In the genomic region with DNA sequence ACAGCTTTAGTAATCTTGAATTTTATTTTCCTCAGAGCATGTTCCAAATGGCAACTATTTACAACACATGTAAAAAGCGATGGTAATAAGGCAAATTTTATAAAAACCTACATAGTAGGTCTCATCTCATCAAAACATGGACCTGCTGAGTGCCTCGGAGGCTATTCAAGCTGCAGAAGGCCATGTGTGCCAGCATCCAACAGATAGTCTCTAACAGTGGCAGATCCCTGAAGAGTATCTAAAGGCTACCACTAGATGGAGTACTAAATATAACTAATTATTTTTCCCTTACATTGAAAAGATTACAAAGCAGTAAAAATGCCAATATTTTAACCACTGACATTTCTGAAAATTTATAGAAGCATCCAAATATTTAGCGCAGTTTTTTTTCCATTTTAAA, we compare ENCODE assay signal across 9 mouse cellular contexts.
DNase-seq lines count a peak whose midpoint lies in the region; ATAC-seq lines count a peak whose summit lies in the region.
"Had no signal": no experiment of that assay in that cellular context is flagged by ENCODE, and none has a peak within 500 bp of the region (broad histone marks: within the 10 kb centered on the region; RNA-seq: fewer than 3 reads in every experiment).

No protein-coding gene starts in this region.

- no peak overlapping the region for H3K4me2 ChIP-seq in midbrain, embryonic 16.5 days (ENCODE audit: low read length)
- H3K4me2 ChIP-seq: embryonic facial prominence, embryonic 12.5 days had no signal

- intact Hi-C loops in left cerebral cortex, postnatal 14 days (cut with DNase I), result loop anchor here (2.0 kb wide), 1 partner anchor 253 kb away; the partner anchor contains the start of genes Nmbr and Vta1

- H3K4me3 ChIP-seq in midbrain, embryonic 16.5 days (ENCODE audit: low read depth, low read length), result no peak overlapping the region
- H3K4me3 ChIP-seq: embryonic facial prominence, embryonic 12.5 days had no signal

- H3K27me3 ChIP-seq in midbrain, embryonic 16.5 days (ENCODE audit: control insufficient read depth, insufficient read depth, low read depth, low read length), result no peaks in the 10 kb centered on the region
- H3K27me3 ChIP-seq: embryonic facial prominence, embryonic 12.5 days had no signal

- peak; percentile 84 for ATAC-seq in midbrain, embryonic 16.5 days
- no peak for ATAC-seq in inflammation-experienced regulatory T-cells, adult 6 months

- H3K9ac ChIP-seq in midbrain, embryonic 16.5 days (ENCODE audit: low read depth, low read length), result no peak overlapping the region
- H3K9ac ChIP-seq: embryonic facial prominence, embryonic 12.5 days had no signal

- no peaks in the 10 kb centered on the region for H3K9me3 ChIP-seq in midbrain, embryonic 16.5 days (replicated peaks; ENCODE audit: control insufficient read depth, low read length, poor library complexity, severe bottlenecking)
- H3K9me3 ChIP-seq: embryonic facial prominence, embryonic 12.5 days had no signal

- 36% methylated on average over 3 of the region's 3 CpGs for WGBS in midbrain, embryonic 16.5 days

- H3K36me3 ChIP-seq in midbrain, embryonic 16.5 days (ENCODE audit: control insufficient read depth, insufficient read depth, low read length), result no peaks in the 10 kb centered on the region
- H3K36me3 ChIP-seq: embryonic facial prominence, embryonic 12.5 days had no signal

- H3K4me1 ChIP-seq in midbrain, embryonic 16.5 days (ENCODE audit: control insufficient read depth, insufficient read depth, low read length), result no peaks in the 10 kb centered on the region
- H3K4me1 ChIP-seq: embryonic facial prominence, embryonic 12.5 days had no signal

- DNase-seq in cerebellum, postnatal 14 days, result peak; percentile 24 to 33
- DNase-seq in cerebellum, postnatal 36 days, result no peak
- DNase-seq in left cerebral cortex, postnatal 14 days (ENCODE audit: low spot score in 2 of 2), result peak; percentile 15 to 17
- no peak for DNase-seq in left cerebral cortex, adult 8-10 months (ENCODE audit: low spot score in 2 of 2)
- DNase-seq in brain, adult 2 months (ENCODE audit: low read depth, low spot score), result peak; percentile 60
- no peak for DNase-seq in adrenal gland, postnatal 25 days

- no peak overlapping the region for H3K27ac ChIP-seq in midbrain, embryonic 16.5 days (ENCODE audit: low read length)
- H3K27ac ChIP-seq: embryonic facial prominence, embryonic 12.5 days had no signal

Comparison
In these comparisons a context has a peak if more than half of its experiments do, and no peak if none do; other contexts are left out.
1. DNase-seq: peak in cerebellum, postnatal 14 days (2 of 2), left cerebral cortex, postnatal 14 days (2 of 2) and brain, adult 2 months (single experiment); none in cerebellum, postnatal 36 days (0 of 2), left cerebral cortex, adult 8-10 months (0 of 2) and adrenal gland, postnatal 25 days (single experiment).